Mouse (Mus musculus) heart, embryonic 13.5 days (tissue): Measurements from ENCODE around the gene Trim40. TPM values are rescaled to one million over a fixed set of nuclear protein-coding genes. Genes with fewer than 3 reads are reported as not detected.

Source experiments
- ATAC-seq: fragments of 200-750 bp; cut with Nextera tagmentation; 2 replicates; pipeline ENCODE4 v1.8.0; 2017; ENCODE audit warnings: moderate TSS enrichment; ENCODE audit not compliant: insufficient number of reproducible peaks, low FRiP score, low TSS enrichment; ENCODE audit errors: extremely low read depth
- H3K27ac ChIP-seq: fragments of 300-500 bp; sonication (generic); replicated peaks from 2 replicates; pipeline ENCODE4 v1.5.1; 2015; ENCODE audit warnings: moderate library complexity, mild to moderate bottlenecking, inconsistent platforms
- H3K27me3 ChIP-seq: fragments of 300-500 bp; sonication (generic); replicated peaks from 2 replicates; pipeline ENCODE4 v1.6.1; 2015; ENCODE audit warnings: mild to moderate bottlenecking, inconsistent platforms
- H3K36me3 ChIP-seq: fragments of 300-500 bp; sonication (generic); 2 replicates; pipeline ENCODE4 v1.6.1; 2015; ENCODE audit warnings: mild to moderate bottlenecking, inconsistent platforms
- H3K4me1 ChIP-seq: fragments of 300-500 bp; sonication (generic); 2 replicates; pipeline ENCODE4 v1.6.1; 2015; ENCODE audit warnings: inconsistent platforms
- H3K4me2 ChIP-seq: fragments of 300-500 bp; sonication (generic); 2 replicates; pipeline ENCODE4 v1.6.1; 2015; ENCODE audit warnings: inconsistent platforms, mild to moderate bottlenecking, moderate library complexity
- H3K4me3 ChIP-seq: fragments of 300-500 bp; sonication (generic); 2 replicates; pipeline ENCODE4 v1.5.1; 2015; ENCODE audit warnings: moderate library complexity, mild to moderate bottlenecking, inconsistent platforms
- H3K9ac ChIP-seq: fragments of 300-500 bp; sonication (generic); 2 replicates; pipeline ENCODE4 v1.6.1; 2015; ENCODE audit warnings: inconsistent platforms, mild to moderate bottlenecking, moderate library complexity
- H3K9me3 ChIP-seq: fragments of 300-500 bp; sonication (generic); 2 replicates; pipeline ENCODE4 v1.6.1; 2016; ENCODE audit warnings: inconsistent platforms
- WGBS: fragments of 180-500 bp; shearing (Covaris S2); methylation state at CpG from one replicate; pipeline ENCODE4 v1.1.7; 2015; ENCODE audit warnings: mixed read lengths; 5-methylcytosine and 5-hydroxymethylcytosine counted together
- polyA plus RNA-seq: library from polyadenylated mRNA; unstranded; fragments of >200 nt; fragmentation: Nextera tagmentation; extraction: Ambion mirVana; gene quantifications from 2 replicates; pipeline ENCODE4 v1.2.1, GENCODE M21; 2015

Trim40 gene
- polyA plus RNA-seq, 1 experiment from 2014 or later: not detected

GRCm38 (mm10) chr17:36914108-36914507, 24.2 kb upstream of the Trim40 start:
- WGBS: 10% methylated on average over 2 of the region's 2 CpGs
- H3K27ac ChIP-seq: no peak overlapping the region
- H3K4me1 ChIP-seq: no peaks in the 10 kb centered on the region
- no peak overlapping the region for H3K4me3 ChIP-seq
- peaks cover 49% of the 10 kb centered on the region for H3K27me3 ChIP-seq
- no peak overlapping the region for H3K9ac ChIP-seq
- ATAC-seq: no peak
- H3K36me3 ChIP-seq: no peaks in the 10 kb centered on the region
- no peaks in the 10 kb centered on the region for H3K9me3 ChIP-seq
- no peak overlapping the region for H3K4me2 ChIP-seq

- no peaks in the 10 kb centered on the region for H3K4me1 ChIP-seq
- no peaks in the 10 kb centered on the region for H3K36me3 ChIP-seq
- H3K4me2 ChIP-seq: no peak overlapping the region
- H3K9me3 ChIP-seq: no peaks in the 10 kb centered on the region
- H3K9ac ChIP-seq: no peak overlapping the region
- no peak for ATAC-seq
- H3K27ac ChIP-seq: no peak overlapping the region
- no peak overlapping the region for H3K4me3 ChIP-seq
- WGBS: 56% methylated on average over 2 of the region's 2 CpGs
- H3K27me3 ChIP-seq: peaks cover 44% of the 10 kb centered on the region
These were observed 22.1 kb upstream of the Trim40 start for GRCm38 (mm10) chr17:36912031-36912430.

GRCm38 (mm10) chr17:36909802-36910201, 19.9 kb upstream of the Trim40 start:
- Histone ChIP-seq H3K4me3 (no peak overlapping the region), H3K4me1 (no peaks in the 10 kb centered on the region), H3K9ac (no peak overlapping the region), H3K9me3 (no peaks in the 10 kb centered on the region), H3K4me2 (no peak overlapping the region), H3K36me3 (no peaks in the 10 kb centered on the region), H3K27me3 (peaks cover 29% of the 10 kb centered on the region), H3K27ac (no peak overlapping the region)
- 44% methylated on average over 4 of the region's 4 CpGs for WGBS
- ATAC-seq: no peak

- peaks cover 24% of the 10 kb centered on the region for H3K27me3 ChIP-seq
- H3K4me2 ChIP-seq: no peak overlapping the region
- no peak for ATAC-seq
- no peaks in the 10 kb centered on the region for H3K9me3 ChIP-seq
- H3K27ac ChIP-seq: no peak overlapping the region
- H3K4me3 ChIP-seq: no peak overlapping the region
- WGBS: 48% methylated on average over 1 of the region's 1 CpGs
- H3K36me3 ChIP-seq: no peaks in the 10 kb centered on the region
- H3K9ac ChIP-seq: no peak overlapping the region
- H3K4me1 ChIP-seq: no peaks in the 10 kb centered on the region
These were observed 18.3 kb upstream of the Trim40 start for GRCm38 (mm10) chr17:36908235-36908634.

- ATAC-seq: no peak
These were observed 13.7 kb upstream of the Trim40 start for GRCm38 (mm10) chr17:36903651-36904050.

GRCm38 (mm10) chr17:36900691-36901090, 10.8 kb upstream of the Trim40 start:
- Histone ChIP-seq H3K4me2 (no peak overlapping the region), H3K4me1 (no peaks in the 10 kb centered on the region), H3K4me3 (no peak overlapping the region), H3K27me3 (no peaks in the 10 kb centered on the region; the same call in 1 of the 2 replicates), H3K36me3 (no peaks in the 10 kb centered on the region), H3K9ac (no peak overlapping the region), H3K9me3 (no peaks in the 10 kb centered on the region), H3K27ac (no peak overlapping the region)
- WGBS: 21% methylated on average over 1 of the region's 1 CpGs
- no peak for ATAC-seq

More at GRCm38 (mm10) chr17:36903651-36904050, 13.7 kb upstream of the Trim40 start:
- no peaks in the 10 kb centered on the region; the same call in 1 of the 2 replicates for H3K27me3 ChIP-seq
- H3K4me3 ChIP-seq: no peak overlapping the region
- no peaks in the 10 kb centered on the region for H3K4me1 ChIP-seq
- no peaks in the 10 kb centered on the region for H3K36me3 ChIP-seq
- 60% methylated on average over 3 of the region's 3 CpGs for WGBS
- H3K27ac ChIP-seq: no peak overlapping the region
- H3K9ac ChIP-seq: no peak overlapping the region
- no peak overlapping the region for H3K4me2 ChIP-seq
- no peaks in the 10 kb centered on the region for H3K9me3 ChIP-seq

GRCm38 (mm10) chr17:36900001-36900400, 10.1 kb upstream of the Trim40 start:
- Histone ChIP-seq H3K27me3 (no peaks in the 10 kb centered on the region; the same call in 1 of the 2 replicates), H3K4me2 (no peak overlapping the region), H3K4me3 (no peak overlapping the region), H3K27ac (no peak overlapping the region), H3K9me3 (no peaks in the 10 kb centered on the region), H3K9ac (no peak overlapping the region), H3K4me1 (no peaks in the 10 kb centered on the region), H3K36me3 (no peaks in the 10 kb centered on the region)
- ATAC-seq: no peak
- 67% methylated on average over 5 of the region's 5 CpGs for WGBS

- Histone ChIP-seq H3K9me3 (no peaks in the 10 kb centered on the region), H3K27ac (no peak overlapping the region), H3K9ac (no peak overlapping the region), H3K4me3 (no peak overlapping the region), H3K4me1 (no peaks in the 10 kb centered on the region), H3K36me3 (no peaks in the 10 kb centered on the region), H3K27me3 (no peaks in the 10 kb centered on the region; the same call in 1 of the 2 replicates), H3K4me2 (no peak overlapping the region)
- ATAC-seq: no peak
- WGBS: 59% methylated on average over 4 of the region's 4 CpGs
These were observed 9.5 kb upstream of the Trim40 start for GRCm38 (mm10) chr17:36899376-36899775.

- no peak for ATAC-seq
- no peaks in the 10 kb centered on the region for H3K9me3 ChIP-seq
- no peaks in the 10 kb centered on the region for H3K36me3 ChIP-seq
- H3K4me1 ChIP-seq: no peaks in the 10 kb centered on the region
- no peaks in the 10 kb centered on the region; the same call in 1 of the 2 replicates for H3K27me3 ChIP-seq
- no peak within 1 kb of the TSS for H3K4me3 ChIP-seq
- no peak within 1 kb of the TSS for H3K27ac ChIP-seq
- WGBS: 63% methylated on average over 6 of the region's 6 CpGs
- no peak within 1 kb of the TSS for H3K4me2 ChIP-seq
- H3K9ac ChIP-seq: no peak within 1 kb of the TSS
These were observed 7.8 kb upstream of the Trim40 start, which contains the start of gene Trim31 for GRCm38 (mm10) chr17:36897552-36898205. Trim31 (plus strand) TSS chr17:36898118.

GRCm38 (mm10) chr17:36897065-36897464, 7.1 kb upstream of the Trim40 start:
- no peaks in the 10 kb centered on the region; the same call in 1 of the 2 replicates for H3K27me3 ChIP-seq
- no peak for ATAC-seq
- no peak overlapping the region for H3K27ac ChIP-seq
- no peak overlapping the region for H3K4me2 ChIP-seq
- no peaks in the 10 kb centered on the region for H3K9me3 ChIP-seq
- H3K4me1 ChIP-seq: no peaks in the 10 kb centered on the region
- H3K9ac ChIP-seq: no peak overlapping the region
- no peaks in the 10 kb centered on the region for H3K36me3 ChIP-seq
- no peak overlapping the region for H3K4me3 ChIP-seq

- no peaks in the 10 kb centered on the region for H3K36me3 ChIP-seq
- WGBS: 89% methylated on average over 1 of the region's 1 CpGs
- H3K9ac ChIP-seq: no peak overlapping the region
- no peak overlapping the region for H3K4me3 ChIP-seq
- no peak for ATAC-seq
- H3K27me3 ChIP-seq: peaks cover 4% of the 10 kb centered on the region; the same call in 1 of the 2 replicates
- no peaks in the 10 kb centered on the region for H3K4me1 ChIP-seq
- no peak overlapping the region for H3K27ac ChIP-seq
- H3K4me2 ChIP-seq: no peak overlapping the region
- no peaks in the 10 kb centered on the region for H3K9me3 ChIP-seq
These were observed 6.7 kb upstream of the Trim40 start for GRCm38 (mm10) chr17:36896583-36896982.

GRCm38 (mm10) chr17:36893387-36893786, 3.5 kb upstream of the Trim40 start:
- 52% methylated on average over 5 of the region's 5 CpGs for WGBS
- no peaks in the 10 kb centered on the region for H3K9me3 ChIP-seq
- no peak for ATAC-seq
- H3K9ac ChIP-seq: no peak overlapping the region
- H3K4me2 ChIP-seq: no peak overlapping the region
- peaks cover 27% of the 10 kb centered on the region for H3K27me3 ChIP-seq
- no peaks in the 10 kb centered on the region for H3K4me1 ChIP-seq
- H3K36me3 ChIP-seq: no peaks in the 10 kb centered on the region
- H3K27ac ChIP-seq: no peak overlapping the region
- no peak overlapping the region for H3K4me3 ChIP-seq
